29 mouse cellular contexts compared by ENCODE assay signal in the genomic region with DNA sequence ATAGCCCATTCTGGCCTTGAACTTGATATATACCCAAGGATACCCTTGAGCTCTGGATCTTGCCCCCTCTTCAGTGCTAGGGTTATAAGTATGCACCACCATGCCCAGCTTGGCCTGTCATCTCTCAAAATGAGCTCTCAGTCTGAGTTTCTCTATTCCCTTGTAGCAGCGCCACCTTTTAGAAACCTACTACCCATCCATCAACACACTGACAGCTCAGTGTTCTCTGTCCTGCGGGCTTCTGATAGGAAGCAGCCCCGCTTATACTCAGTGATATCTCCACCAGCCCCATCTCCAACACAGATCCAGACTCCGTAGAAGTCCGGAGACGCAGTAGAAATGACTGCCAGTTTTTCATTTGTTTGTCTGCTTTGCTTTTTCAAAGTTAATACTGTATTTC. TPM values are rescaled to one million over a fixed set of nuclear protein-coding genes. Genes with fewer than 3 reads are reported as not detected.
A peak's percentile ranks its signal among the peaks of the same experiment; 100 is the strongest.
DNase-seq lines count a peak whose midpoint lies in the region; ATAC-seq and TF ChIP-seq lines count a peak whose summit lies in the region.
"Had no signal": no experiment of that assay in that cellular context is flagged by ENCODE, and none has a peak within 500 bp of the region (broad histone marks: within the 10 kb centered on the region; RNA-seq: fewer than 3 reads in every experiment).

No protein-coding gene starts in this region.

- no peaks in the 10 kb centered on the region for H3K4me1 ChIP-seq in cerebellum, adult 2 months (ENCODE audit: control insufficient read depth, insufficient read depth, low read length)
- H3K4me1 ChIP-seq in hindbrain, embryonic 13.5 days (replicated peaks): peaks cover 16% of the 10 kb centered on the region
- peaks cover 14% of the 10 kb centered on the region for H3K4me1 ChIP-seq in hindbrain, embryonic 12.5 days
- no peaks in the 10 kb centered on the region for H3K4me1 ChIP-seq in hindbrain, postnatal 0 days (ENCODE audit: insufficient read depth, low read length)
- no peaks in the 10 kb centered on the region; the same call in 1 of the 2 replicates for H3K4me1 ChIP-seq in hindbrain, embryonic 11.5 days (replicated peaks; ENCODE audit: control insufficient read depth, insufficient read depth, low read length)
- H3K4me1 ChIP-seq in CH12.LX (ENCODE audit: control insufficient read depth in 1 of 2, insufficient read depth in 2 of 2): no peaks in the 10 kb centered on the region
- H3K4me1 ChIP-seq: embryonic facial prominence, embryonic 10.5 days had no signal

- no peaks in the 10 kb centered on the region for H3K9me3 ChIP-seq in hindbrain, embryonic 13.5 days
- H3K9me3 ChIP-seq in hindbrain, embryonic 12.5 days (replicated peaks): no peaks in the 10 kb centered on the region
- no peaks in the 10 kb centered on the region for H3K9me3 ChIP-seq in hindbrain, postnatal 0 days (ENCODE audit: low read length)
- no peaks in the 10 kb centered on the region for H3K9me3 ChIP-seq in hindbrain, embryonic 11.5 days (ENCODE audit: control insufficient read depth, low read length)
- no peaks in the 10 kb centered on the region for H3K9me3 ChIP-seq in CH12.LX (replicated peaks; ENCODE audit: low read length)
- H3K9me3 ChIP-seq: embryonic facial prominence, embryonic 10.5 days; embryonic facial prominence, embryonic 13.5 days; forebrain, embryonic 12.5 days; forebrain, embryonic 15.5 days; G1E had no signal

- no peaks in the 10 kb centered on the region; the same call in 1 of the 2 replicates for H3K27me3 ChIP-seq in cerebellum, adult 2 months (ENCODE audit: control insufficient read depth, insufficient read depth, low read length)
- H3K27me3 ChIP-seq in hindbrain, embryonic 13.5 days: no peaks in the 10 kb centered on the region
- no peaks in the 10 kb centered on the region for H3K27me3 ChIP-seq in hindbrain, embryonic 12.5 days
- H3K27me3 ChIP-seq in hindbrain, postnatal 0 days (ENCODE audit: insufficient read depth, low read length): no peaks in the 10 kb centered on the region
- H3K27me3 ChIP-seq in hindbrain, embryonic 11.5 days (ENCODE audit: control insufficient read depth, insufficient read depth, low read length): no peaks in the 10 kb centered on the region
- H3K27me3 ChIP-seq in CH12.LX (replicated peaks): peaks cover 3% of the 10 kb centered on the region
- H3K27me3 ChIP-seq: forebrain, embryonic 12.5 days; forebrain, embryonic 15.5 days; Patski had no signal

- H3K9ac ChIP-seq in hindbrain, embryonic 13.5 days: no peak overlapping the region
- H3K9ac ChIP-seq in hindbrain, embryonic 12.5 days: no peak overlapping the region
- H3K9ac ChIP-seq in hindbrain, postnatal 0 days (replicated peaks; ENCODE audit: low read length): no peak overlapping the region
- no peak overlapping the region for H3K9ac ChIP-seq in hindbrain, embryonic 11.5 days (ENCODE audit: low read depth, low read length)
- no peak overlapping the region for H3K9ac ChIP-seq in CH12.LX (ENCODE audit: insufficient read depth, low read depth)
- H3K9ac ChIP-seq: embryonic facial prominence, embryonic 13.5 days; forebrain, embryonic 12.5 days; forebrain, embryonic 15.5 days had no signal

- DNase-seq in cerebellum, adult 2 months: no peak
- DNase-seq in cerebellum, postnatal 14 days: no peak
- DNase-seq in hindbrain, postnatal 0 days (ENCODE audit: low spot score): no peak
- no peak for DNase-seq in hindbrain, embryonic 11.5 days (ENCODE audit: low spot score)
- DNase-seq in CH12.LX (ENCODE audit: extremely low read depth): no peak
- DNase-seq: adrenal gland, postnatal 10 days; adrenal gland, postnatal 36 days; cerebellum, adult 18-20 months; cerebellum, adult 9-11 months; cerebellum, postnatal 36 days; gastrocnemius, postnatal 25 days; heart, postnatal 36 days; kidney, adult 2 months had no signal

- H3K4me3 ChIP-seq in cerebellum, adult 2 months (replicated peaks; ENCODE audit: insufficient read depth, low read depth, low read length): no peak overlapping the region
- no peak overlapping the region for H3K4me3 ChIP-seq in hindbrain, embryonic 13.5 days
- no peak overlapping the region for H3K4me3 ChIP-seq in hindbrain, embryonic 12.5 days
- no peak overlapping the region for H3K4me3 ChIP-seq in hindbrain, postnatal 0 days (ENCODE audit: low read length)
- H3K4me3 ChIP-seq in hindbrain, embryonic 11.5 days (ENCODE audit: low read depth, low read length): no peak overlapping the region
- no peak overlapping the region for H3K4me3 ChIP-seq in CH12.LX (replicated peaks in 1 of 3; ENCODE audit: low read depth in 2 of 3, low read length in 2 of 3, poor library complexity in 1 of 3)
- H3K4me3 ChIP-seq: embryonic facial prominence, embryonic 10.5 days; embryonic facial prominence, embryonic 13.5 days; erythroblast, embryonic 14.5 days; forebrain, embryonic 12.5 days; forebrain, embryonic 15.5 days had no signal

- 89% methylated on average over 6 of the region's 6 CpGs for WGBS in cerebellum, adult 2 months
- 65% methylated on average over 6 of the region's 6 CpGs for WGBS in hindbrain, embryonic 13.5 days
- 65% methylated on average over 6 of the region's 6 CpGs for WGBS in hindbrain, embryonic 12.5 days
- WGBS in hindbrain, postnatal 0 days: 68% methylated on average over 6 of the region's 6 CpGs
- WGBS in hindbrain, embryonic 11.5 days: 57% methylated on average over 6 of the region's 6 CpGs

- H3K4me2 ChIP-seq in hindbrain, embryonic 13.5 days: no peak overlapping the region
- no peak overlapping the region for H3K4me2 ChIP-seq in hindbrain, embryonic 12.5 days (replicated peaks)
- peak overlapping the region; percentile 18; the same call in 1 of the 2 replicates for H3K4me2 ChIP-seq in hindbrain, postnatal 0 days (ENCODE audit: low read depth, low read length)
- no peak overlapping the region for H3K4me2 ChIP-seq in hindbrain, embryonic 11.5 days (replicated peaks; ENCODE audit: low read depth, low read length)
- H3K4me2 ChIP-seq in CH12.LX (ENCODE audit: insufficient read depth, low read depth, poor library complexity, severe bottlenecking): 0 out of 2 replicates have a peak overlapping the region, but pooled peaks have one; percentile 32
- H3K4me2 ChIP-seq: embryonic facial prominence, embryonic 13.5 days; forebrain, embryonic 12.5 days; forebrain, embryonic 15.5 days; heart, embryonic 11.5 days had no signal

- in situ Hi-C loops in CH12.LX (cut with MboI; ENCODE audit: low pct_ligation_motif_present, low pct_unique_long_range_greater_than_20kb, low sequenced_read_pairs): loop anchor here (10.0 kb wide), 1 partner anchor 179 kb away; no protein-coding TSS in a partner anchor

- no peaks in the 10 kb centered on the region for H3K79me2 ChIP-seq in CH12.LX (replicated peaks; ENCODE audit: control insufficient read depth, extremely low read depth, insufficient read depth, poor library complexity, severe bottlenecking)

- TF ChIP-seq RAD21 in CH12.LX (IDR thresholded peaks at IDR 0.05; ENCODE audit: low read depth, low read length): no peak

- TF ChIP-seq POLR2A in cerebellum, adult 2 months (IDR thresholded peaks at IDR 0.05; ENCODE audit: borderline replicate concordance, insufficient read depth, low read length): no peak
- TF ChIP-seq POLR2A in CH12.LX (IDR thresholded peaks at IDR 0.05; ENCODE audit: low read depth, low read length): no peak

- TF ChIP-seq CTCF in cerebellum, adult 2 months (IDR thresholded peaks at IDR 0.05; ENCODE audit: borderline replicate concordance, insufficient read depth, low read depth, low read length): no peak
- TF ChIP-seq CTCF in hindbrain, postnatal 0 days (IDR thresholded peaks at IDR 0.05; ENCODE audit: low read depth): no peak
- no peak for TF ChIP-seq CTCF in CH12.LX (conservative IDR thresholded peaks at IDR 0.05 in 1 of 2, IDR thresholded peaks at IDR 0.05 in 1 of 2; ENCODE audit: low read depth in 2 of 2, low read length in 2 of 2)

- H3K27ac ChIP-seq in cerebellum, adult 2 months (ENCODE audit: insufficient read depth, low read length): peak overlapping the region; percentile 23; the same call in 1 of the 2 replicates
- peak overlapping the region; percentile 23; the same call in 1 of the 2 replicates for H3K27ac ChIP-seq in hindbrain, embryonic 13.5 days
- H3K27ac ChIP-seq in hindbrain, embryonic 12.5 days: no peak overlapping the region
- H3K27ac ChIP-seq in hindbrain, postnatal 0 days: peak overlapping the region; percentile 41; the same call in 1 of the 2 replicates
- H3K27ac ChIP-seq in hindbrain, embryonic 11.5 days (ENCODE audit: low read depth, low read length): no peak overlapping the region
- no peak overlapping the region for H3K27ac ChIP-seq in CH12.LX (ENCODE audit: insufficient read depth, low read depth)
- H3K27ac ChIP-seq: embryonic facial prominence, embryonic 10.5 days; embryonic facial prominence, embryonic 13.5 days; forebrain, embryonic 12.5 days; forebrain, embryonic 15.5 days had no signal

- no peak for TF ChIP-seq EP300 in CH12.LX (IDR thresholded peaks at IDR 0.05; ENCODE audit: low read length)

- H3K36me3 ChIP-seq in hindbrain, embryonic 13.5 days: no peaks in the 10 kb centered on the region
- no peaks in the 10 kb centered on the region for H3K36me3 ChIP-seq in hindbrain, embryonic 12.5 days
- H3K36me3 ChIP-seq in hindbrain, postnatal 0 days (ENCODE audit: insufficient read depth, low read length): no peaks in the 10 kb centered on the region
- H3K36me3 ChIP-seq in hindbrain, embryonic 11.5 days (ENCODE audit: control insufficient read depth, insufficient read depth, low read length): no peaks in the 10 kb centered on the region
- H3K36me3 ChIP-seq in CH12.LX (replicated peaks in 1 of 2; ENCODE audit: control insufficient read depth in 1 of 2, insufficient read depth in 1 of 2, low read length in 1 of 2): no peaks in the 10 kb centered on the region
- H3K36me3 ChIP-seq: embryonic facial prominence, embryonic 10.5 days; embryonic facial prominence, embryonic 13.5 days; forebrain, embryonic 12.5 days; forebrain, embryonic 15.5 days; G1E had no signal

- ATAC-seq in hindbrain, embryonic 13.5 days (ENCODE audit: low FRiP score): no peak
- no peak for ATAC-seq in hindbrain, embryonic 12.5 days (ENCODE audit: low FRiP score)
- ATAC-seq in hindbrain, postnatal 0 days: no peak
- ATAC-seq in hindbrain, embryonic 11.5 days (ENCODE audit: low FRiP score): no peak
- ATAC-seq in monocyte, adult 5-6 weeks (replicated peaks; ENCODE audit: insufficient number of reproducible peaks, low FRiP score, low TSS enrichment, poor library complexity, severe bottlenecking): no peak
- ATAC-seq: forebrain, embryonic 15.5 days; intestine, postnatal 0 days; Patski had no signal

- dilution Hi-C loops in CH12.LX (cut with MboI; ENCODE audit: extremely low pct_ligation_motif_present, extremely low pct_unique_long_range_greater_than_20kb, low sequenced_read_pairs): no loop called here

RNA-seq across cellular contexts. Expression of a gene that starts 38.9 kb away (rescaled TPM):
- polyA plus RNA-seq in cerebellum, adult 2 months (2012; rRNA removed): not detected in 2 replicates
- polyA plus RNA-seq in hindbrain, embryonic 13.5 days (2015; fragmentation: Nextera tagmentation; extraction: Ambion mirVana): not detected in 2 replicates
- polyA plus RNA-seq in hindbrain, embryonic 12.5 days (2016; fragmentation: Nextera tagmentation; extraction: Ambion mirVana): not detected in 2 replicates
- not detected in 2 replicates for total RNA-seq in hindbrain, postnatal 0 days (2014; rRNA removed)
- polyA plus RNA-seq in hindbrain, postnatal 0 days (2015; fragmentation: Nextera tagmentation; extraction: Ambion mirVana): not detected in 2 replicates
- polyA plus RNA-seq in hindbrain, embryonic 11.5 days (2014; fragmentation: Nextera tagmentation; extraction: Ambion mirVana): not detected in 2 replicates
- not detected in 2 replicates for total RNA-seq in CH12.LX (2012; rRNA removed)
- total RNA-seq in CH12.LX (2014; rRNA removed): not detected in 2 replicates
- not detected in 2 replicates for polyA plus RNA-seq in CH12.LX (2012; ENCODE audit: insufficient read length, low read depth)
- total RNA-seq in monocyte, adult 5-6 weeks (2017): 1.6 to 4.2 TPM in 2 of 3 replicates, not detected in the other
- total RNA-seq: adrenal gland, postnatal 36 days; G1E; gastrocnemius, adult 8-10 months; gastrocnemius, postnatal 25 days; heart, adult 8-10 months; heart, postnatal 36 days had no signal
- polyA plus RNA-seq: embryonic facial prominence, embryonic 10.5 days; embryonic facial prominence, embryonic 13.5 days; erythroblast, embryonic 14.5 days; forebrain, embryonic 12.5 days; forebrain, embryonic 15.5 days; G1E; heart, embryonic 11.5 days; heart, embryonic 14.5 days; heart, postnatal 0 days; Patski had no signal

RNA-seq across cellular contexts. Expression of a gene that starts 39.1 kb away (rescaled TPM):
- polyA plus RNA-seq in cerebellum, adult 2 months (2012; rRNA removed): 33.0 and 37.4 TPM in 2 replicates
- polyA plus RNA-seq in hindbrain, embryonic 13.5 days (2015; fragmentation: Nextera tagmentation; extraction: Ambion mirVana): 34.0 and 34.6 TPM in 2 replicates
- polyA plus RNA-seq in hindbrain, embryonic 12.5 days (2016; fragmentation: Nextera tagmentation; extraction: Ambion mirVana): 37.8 and 38.4 TPM in 2 replicates
- 42.8 and 67.4 TPM in 2 replicates for total RNA-seq in hindbrain, postnatal 0 days (2014; rRNA removed)
- 36.5 and 36.6 TPM in 2 replicates for polyA plus RNA-seq in hindbrain, postnatal 0 days (2015; fragmentation: Nextera tagmentation; extraction: Ambion mirVana)
- 29.4 and 34.1 TPM in 2 replicates for polyA plus RNA-seq in hindbrain, embryonic 11.5 days (2014; fragmentation: Nextera tagmentation; extraction: Ambion mirVana)
- total RNA-seq in CH12.LX (2012; rRNA removed): 48.9 and 68.4 TPM in 2 replicates
- total RNA-seq in CH12.LX (2014; rRNA removed): 41.7 and 46.0 TPM in 2 replicates
- polyA plus RNA-seq in CH12.LX (2012; ENCODE audit: insufficient read length, low read depth): 25.5 and 29.4 TPM in 2 replicates
- 3.9 to 14.6 TPM (median 12.1 TPM) in 3 replicates for total RNA-seq in monocyte, adult 5-6 weeks (2017)

Comparison
In these comparisons a context has a peak if more than half of its experiments do, and no peak if none do; other contexts are left out.
1. H3K27ac ChIP-seq: peak in cerebellum, adult 2 months (single experiment), hindbrain, embryonic 13.5 days (single experiment) and hindbrain, postnatal 0 days (single experiment); none in hindbrain, embryonic 12.5 days (single experiment), hindbrain, embryonic 11.5 days (single experiment) and CH12.LX (single experiment).
2. H3K4me2 ChIP-seq: peak in hindbrain, postnatal 0 days (single experiment) and CH12.LX (single experiment); none in hindbrain, embryonic 13.5 days (single experiment), hindbrain, embryonic 12.5 days (single experiment) and hindbrain, embryonic 11.5 days (single experiment).